Mouse (Mus musculus) intestine, postnatal 0 days (tissue): ENCODE data around the gene Zdhhc4. TPM values are rescaled to one million over a fixed set of nuclear protein-coding genes. Genes with fewer than 3 reads are reported as not detected.
A peak's percentile ranks its signal among the peaks of the same experiment; 100 is the strongest.

Experiments
- ATAC-seq: fragments of 200-750 bp; cut with Nextera tagmentation; 2 replicates; pipeline ENCODE4 v1.8.0; 2017; ENCODE audit warnings: mild to moderate bottlenecking, moderate TSS enrichment, moderate library complexity
- H3K27ac ChIP-seq: fragments of 300-500 bp; sonication (generic); 2 replicates; pipeline ENCODE4 v1.5.1; 2014; ENCODE audit warnings: mild to moderate bottlenecking, low read depth, low read length, moderate library complexity
- H3K27me3 ChIP-seq: fragments of 300-500 bp; sonication (generic); replicated peaks from 2 replicates; pipeline ENCODE4 v1.6.1; 2014; ENCODE audit warnings: low read length, mixed read lengths; ENCODE audit not compliant: control insufficient read depth, insufficient read depth
- H3K36me3 ChIP-seq: fragments of 300-500 bp; sonication (generic); 2 replicates; pipeline ENCODE4 v1.6.1; 2014; ENCODE audit warnings: mild to moderate bottlenecking, moderate library complexity; ENCODE audit not compliant: control insufficient read depth, insufficient read depth
- H3K4me1 ChIP-seq: fragments of 300-500 bp; sonication (generic); replicated peaks from 2 replicates; pipeline ENCODE4 v1.6.1; 2014; ENCODE audit warnings: antibody characterized with exemption, low read length, mixed read lengths; ENCODE audit not compliant: control insufficient read depth, insufficient read depth
- H3K4me2 ChIP-seq: fragments of 300-500 bp; sonication (generic); replicated peaks from 2 replicates; pipeline ENCODE4 v1.6.1; 2014; ENCODE audit warnings: low read depth, mild to moderate bottlenecking, moderate library complexity
- H3K4me3 ChIP-seq: fragments of 300-500 bp; sonication (generic); 2 replicates; pipeline ENCODE4 v1.5.1; 2014; ENCODE audit warnings: low read depth, low read length
- H3K9ac ChIP-seq: fragments of 300-500 bp; sonication (generic); 2 replicates; pipeline ENCODE4 v1.6.1; 2014; ENCODE audit warnings: mild to moderate bottlenecking, low read depth, low read length
- H3K9me3 ChIP-seq: fragments of 300-500 bp; sonication (generic); 2 replicates; pipeline ENCODE4 v1.6.1; 2016; ENCODE audit warnings: mixed run types; ENCODE audit not compliant: control insufficient read depth
- CTCF ChIP-seq: sonication (generic); IDR thresholded peaks from 2 replicates; pipeline ENCODE4 v1.5.1; 2016; ENCODE audit warnings: low read depth, mild to moderate bottlenecking, control low read depth, antibody characterized with exemption, moderate library complexity
- WGBS: fragments of 180-500 bp; shearing (Covaris S2); extraction: QIAGEN DNeasy Blood & Tissue Kit; methylation state at CpG from one replicate; pipeline ENCODE4 v1.1.7; 2014; 5-methylcytosine and 5-hydroxymethylcytosine counted together
- polyA plus RNA-seq: library from polyadenylated mRNA; unstranded; fragments of >200 nt; fragmentation: Nextera tagmentation; extraction: Ambion mirVana; gene quantifications from 2 replicates; pipeline ENCODE4 v1.2.1, GENCODE M21; 2015

The Zdhhc4 gene
- polyA plus RNA-seq, 1 experiment from 2014 or later = 46.5 TPM

GRCm38 (mm10) chr5:143275761-143276160 is 53.3 kb downstream of the Zdhhc4 start:
- Histone ChIP-seq H3K9me3 (no peaks in the 10 kb centered on the region), H3K27me3 (peaks cover 12% of the 10 kb centered on the region; the same call in 1 of the 2 replicates), H3K36me3 (no peaks in the 10 kb centered on the region), H3K4me3 (no peak overlapping the region), H3K4me2 (no peak overlapping the region), H3K4me1 (no peaks in the 10 kb centered on the region), H3K27ac (no peak overlapping the region), H3K9ac (no peak overlapping the region)
- no peak for TF ChIP-seq CTCF
- ATAC-seq = no peak
- WGBS = 56% methylated on average over 5 of the region's 5 CpGs

- Histone ChIP-seq H3K27ac (no peak overlapping the region), H3K9me3 (no peaks in the 10 kb centered on the region), H3K36me3 (no peaks in the 10 kb centered on the region), H3K4me2 (no peak overlapping the region), H3K4me3 (no peak overlapping the region), H3K27me3 (0 out of 2 replicates have a peak, but pooled peaks cover 4% of the 10 kb centered on the region), H3K4me1 (0 out of 2 replicates have a peak, but pooled peaks cover 3% of the 10 kb centered on the region), H3K9ac (no peak overlapping the region)
- ATAC-seq = no peak
- TF ChIP-seq CTCF = no peak
- WGBS = 92% methylated on average over 16 of the region's 16 CpGs
Measured at GRCm38 (mm10) chr5:143272540-143273330, 56.3 kb downstream of the Zdhhc4 start.

GRCm38 (mm10) chr5:143272108-143272507 is 56.9 kb downstream of the Zdhhc4 start:
- no peak for ATAC-seq
- 77% methylated on average over 3 of the region's 3 CpGs for WGBS
- TF ChIP-seq CTCF = no peak
- Histone ChIP-seq H3K4me1 (0 out of 2 replicates have a peak, but pooled peaks cover 3% of the 10 kb centered on the region), H3K27me3 (no peaks in the 10 kb centered on the region), H3K36me3 (no peaks in the 10 kb centered on the region), H3K27ac (no peak overlapping the region), H3K4me3 (no peak overlapping the region), H3K9me3 (no peaks in the 10 kb centered on the region), H3K4me2 (no peak overlapping the region), H3K9ac (no peak overlapping the region)

GRCm38 (mm10) chr5:143271642-143272041 is 57.4 kb downstream of the Zdhhc4 start:
- Histone ChIP-seq H3K27ac (no peak overlapping the region), H3K4me2 (no peak overlapping the region), H3K4me1 (0 out of 2 replicates have a peak, but pooled peaks cover 3% of the 10 kb centered on the region), H3K4me3 (no peak overlapping the region), H3K36me3 (no peaks in the 10 kb centered on the region), H3K9me3 (no peaks in the 10 kb centered on the region), H3K27me3 (no peaks in the 10 kb centered on the region), H3K9ac (no peak overlapping the region)
- WGBS = 84% methylated on average over 6 of the region's 6 CpGs
- ATAC-seq = no peak
- TF ChIP-seq CTCF = no peak

- Histone ChIP-seq H3K9ac (peak overlapping the region; percentile 68), H3K9me3 (no peaks in the 10 kb centered on the region), H3K36me3 (no peaks in the 10 kb centered on the region), H3K27ac (no peak overlapping the region), H3K4me2 (peak overlapping the region; percentile 98), H3K4me3 (peak overlapping the region; percentile 94), H3K4me1 (0 out of 2 replicates have a peak, but pooled peaks cover 3% of the 10 kb centered on the region), H3K27me3 (no peaks in the 10 kb centered on the region)
- no peak for TF ChIP-seq CTCF
- ATAC-seq = peak; percentile 17; the same call in 1 of the 2 replicates
- WGBS = 3% methylated on average over 12 of the region's 12 CpGs
Measured at GRCm38 (mm10) chr5:143270151-143270519, 58.9 kb downstream of the Zdhhc4 start.

GRCm38 (mm10) chr5:143269363-143270150 is 59.5 kb downstream of the Zdhhc4 start, which contains the start of gene Zfp316:
TSS of gene Zfp316 (minus strand) at chr5:143270022.
- no peaks in the 10 kb centered on the region; the same call in 1 of the 2 replicates for H3K36me3 ChIP-seq
- WGBS = under 1% methylated on average over 68 of the region's 79 CpGs
- 0 out of 2 replicates have a peak, but pooled peaks cover 3% of the 10 kb centered on the region for H3K4me1 ChIP-seq
- ATAC-seq = peak; percentile 70
- H3K27ac ChIP-seq = no peak within 1 kb of the TSS; the same call in 1 of the 2 replicates
- peak within 1 kb of the TSS; percentile 98 for H3K4me2 ChIP-seq
- H3K9ac ChIP-seq = peak within 1 kb of the TSS; percentile 68
- TF ChIP-seq CTCF = 0 out of 2 replicates have a peak, but pooled peaks have one; percentile 9
- peak within 1 kb of the TSS; percentile 94 for H3K4me3 ChIP-seq
- no peaks in the 10 kb centered on the region for H3K27me3 ChIP-seq
- H3K9me3 ChIP-seq = no peaks in the 10 kb centered on the region
